Mouse (Mus musculus) hindbrain, postnatal 0 days (tissue): ENCODE data around the gene Megf11. TPM values are rescaled to one million over a fixed set of nuclear protein-coding genes. Genes with fewer than 3 reads are reported as not detected.

Experiments
- ATAC-seq: fragments of 200-750 bp; cut with Nextera tagmentation; 2 replicates; pipeline ENCODE4 v1.8.0; 2017; ENCODE audit warnings: mild to moderate bottlenecking, moderate TSS enrichment, moderate library complexity
- DNase-seq: peaks from one replicate; pipeline ENCODE4 v3.0.0-alpha.2; 2015; ENCODE audit warnings: low spot score
- H3K27ac ChIP-seq: fragments of 300-500 bp; sonication (generic); 2 replicates; pipeline ENCODE4 v1.5.1; 2014; ENCODE audit warnings: mild to moderate bottlenecking
- H3K27me3 ChIP-seq: fragments of 300-500 bp; sonication (generic); 2 replicates; pipeline ENCODE4 v1.6.1; 2014; ENCODE audit warnings: low read length, mixed read lengths; ENCODE audit not compliant: insufficient read depth
- H3K36me3 ChIP-seq: fragments of 300-500 bp; sonication (generic); 2 replicates; pipeline ENCODE4 v1.6.1; 2014; ENCODE audit warnings: low read length, mixed read lengths; ENCODE audit not compliant: insufficient read depth
- H3K4me1 ChIP-seq: fragments of 300-500 bp; sonication (generic); 2 replicates; pipeline ENCODE4 v1.6.1; 2014; ENCODE audit warnings: antibody characterized with exemption, low read length, mixed read lengths; ENCODE audit not compliant: insufficient read depth
- H3K4me2 ChIP-seq: fragments of 300-500 bp; sonication (generic); 2 replicates; pipeline ENCODE4 v1.6.1; 2014; ENCODE audit warnings: low read depth, mild to moderate bottlenecking, low read length, moderate library complexity, mixed read lengths
- H3K4me3 ChIP-seq: fragments of 300-500 bp; sonication (generic); 2 replicates; pipeline ENCODE4 v1.5.1; 2014; ENCODE audit warnings: low read length
- H3K9ac ChIP-seq: fragments of 300-500 bp; sonication (generic); replicated peaks from 2 replicates; pipeline ENCODE4 v1.6.1; 2014; ENCODE audit warnings: mild to moderate bottlenecking, low read length, moderate library complexity, mixed read lengths
- H3K9me3 ChIP-seq: fragments of 300-500 bp; sonication (generic); 2 replicates; pipeline ENCODE4 v1.6.1; 2016; ENCODE audit warnings: low read length, mixed read lengths
- CTCF ChIP-seq: IDR thresholded peaks from 2 replicates; pipeline ENCODE4 v1.5.1; 2016; ENCODE audit warnings: antibody characterized with exemption, control low read depth, low read depth
- WGBS: fragments of 180-500 bp; shearing (Covaris S2); extraction: QIAGEN DNeasy Blood & Tissue Kit; methylation state at CpG from one replicate; pipeline ENCODE4 v1.1.7; 2014; 5-methylcytosine and 5-hydroxymethylcytosine counted together
- polyA plus RNA-seq: library from polyadenylated mRNA; unstranded; fragments of >200 nt; fragmentation: Nextera tagmentation; extraction: Ambion mirVana; gene quantifications from 2 replicates; pipeline ENCODE4 v1.2.1, GENCODE M21; 2015
- total RNA-seq: library from RNA; depleted of rRNA; stranded (reverse); fragments of >200 nt; gene quantifications from 2 replicates; pipeline ENCODE4 v1.2.3, GENCODE M21; 2014

Megf11 gene
- total and polyA plus RNA-seq, 2 experiments from 2014 or later = 16.1 to 38.2 TPM

- Histone ChIP-seq H3K27me3 (peaks cover 4% of the 10 kb centered on the region; the same call in 1 of the 2 replicates), H3K4me1 (no peaks in the 10 kb centered on the region), H3K4me3 (no peak overlapping the region), H3K4me2 (no peak overlapping the region), H3K9ac (no peak overlapping the region), H3K27ac (no peak overlapping the region), H3K9me3 (no peaks in the 10 kb centered on the region), H3K36me3 (no peaks in the 10 kb centered on the region)
- ATAC-seq (no peak), DNase-seq (no peak)
- no peak for TF ChIP-seq CTCF
These were observed 77.4 kb downstream of the Megf11 start for GRCm38 (mm10) chr9:64462870-64463269.

GRCm38 (mm10) chr9:64466090-64466489 lies 80.7 kb downstream of the Megf11 start:
- no peak overlapping the region for H3K27ac ChIP-seq
- 66% methylated on average over 8 of the region's 8 CpGs for WGBS
- no peak for ATAC-seq
- no peaks in the 10 kb centered on the region for H3K4me1 ChIP-seq
- no peaks in the 10 kb centered on the region for H3K27me3 ChIP-seq
- no peaks in the 10 kb centered on the region for H3K36me3 ChIP-seq
- no peak overlapping the region for H3K9ac ChIP-seq
- no peak overlapping the region for H3K4me3 ChIP-seq
- no peak for DNase-seq
- no peaks in the 10 kb centered on the region for H3K9me3 ChIP-seq
- TF ChIP-seq CTCF = no peak
- H3K4me2 ChIP-seq = no peak overlapping the region

DNA sequence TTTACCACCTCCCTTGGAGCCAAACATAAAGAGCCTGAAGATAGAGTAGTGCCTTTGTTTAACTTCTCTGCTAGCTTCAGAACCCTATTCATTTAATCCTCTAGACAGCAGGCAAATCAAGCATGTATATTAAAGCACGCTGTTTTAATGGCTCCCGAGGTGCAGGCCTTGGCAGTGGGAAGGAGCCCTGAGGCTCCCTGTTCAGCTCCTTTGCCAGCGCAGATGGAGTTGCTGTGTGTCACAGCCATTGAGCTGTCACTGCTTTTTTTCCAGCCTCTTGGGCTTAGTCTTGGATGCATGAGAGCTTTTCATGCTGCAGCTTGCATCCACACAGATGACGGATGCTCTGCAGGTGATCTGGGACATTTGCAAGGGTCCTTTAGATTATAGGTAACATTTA lies 81.1 kb downstream of the Megf11 start:
- DNase-seq (peak; percentile 70), ATAC-seq (peak; percentile 27; the same call in 1 of the 2 replicates)
- Histone ChIP-seq H3K27me3 (no peaks in the 10 kb centered on the region), H3K4me2 (no peak overlapping the region), H3K9me3 (no peaks in the 10 kb centered on the region), H3K36me3 (no peaks in the 10 kb centered on the region), H3K4me1 (no peaks in the 10 kb centered on the region), H3K9ac (no peak overlapping the region), H3K27ac (no peak overlapping the region), H3K4me3 (no peak overlapping the region)
- TF ChIP-seq CTCF = no peak
- 18% methylated on average over 4 of the region's 4 CpGs for WGBS

GRCm38 (mm10) chr9:64470806-64471205 lies 85.4 kb downstream of the Megf11 start:
- no peaks in the 10 kb centered on the region for H3K27me3 ChIP-seq
- no peak overlapping the region for H3K4me2 ChIP-seq
- WGBS = 100% methylated on average over 1 of the region's 1 CpGs
- no peak for TF ChIP-seq CTCF
- H3K27ac ChIP-seq = no peak overlapping the region
- no peaks in the 10 kb centered on the region for H3K9me3 ChIP-seq
- no peaks in the 10 kb centered on the region for H3K36me3 ChIP-seq
- DNase-seq (no peak), ATAC-seq (no peak)
- H3K4me1 ChIP-seq = peaks cover 5% of the 10 kb centered on the region; the same call in 1 of the 2 replicates
- H3K4me3 ChIP-seq = no peak overlapping the region
- no peak overlapping the region for H3K9ac ChIP-seq

- no peak overlapping the region for H3K4me2 ChIP-seq
- no peak overlapping the region for H3K27ac ChIP-seq
- H3K4me3 ChIP-seq = no peak overlapping the region
- no peak for DNase-seq
- ATAC-seq = no peak
- no peaks in the 10 kb centered on the region for H3K36me3 ChIP-seq
- H3K9me3 ChIP-seq = no peaks in the 10 kb centered on the region
- no peak overlapping the region for H3K9ac ChIP-seq
- peaks cover 8% of the 10 kb centered on the region for H3K4me1 ChIP-seq
- no peak for TF ChIP-seq CTCF
- H3K27me3 ChIP-seq = no peaks in the 10 kb centered on the region
- WGBS = 91% methylated on average over 3 of the region's 3 CpGs
These were observed 85.9 kb downstream of the Megf11 start for GRCm38 (mm10) chr9:64471336-64471735.

- H3K9me3 ChIP-seq = no peaks in the 10 kb centered on the region
- H3K4me1 ChIP-seq = peaks cover 8% of the 10 kb centered on the region
- H3K36me3 ChIP-seq = no peaks in the 10 kb centered on the region
- DNase-seq (no peak), ATAC-seq (no peak)
- no peak overlapping the region for H3K4me2 ChIP-seq
- no peak overlapping the region for H3K4me3 ChIP-seq
- TF ChIP-seq CTCF = no peak
- H3K27ac ChIP-seq = no peak overlapping the region
- H3K9ac ChIP-seq = no peak overlapping the region
- no peaks in the 10 kb centered on the region for H3K27me3 ChIP-seq
- 58% methylated on average over 2 of the region's 2 CpGs for WGBS
These were observed 86.7 kb downstream of the Megf11 start for GRCm38 (mm10) chr9:64472165-64472564.

DNA sequence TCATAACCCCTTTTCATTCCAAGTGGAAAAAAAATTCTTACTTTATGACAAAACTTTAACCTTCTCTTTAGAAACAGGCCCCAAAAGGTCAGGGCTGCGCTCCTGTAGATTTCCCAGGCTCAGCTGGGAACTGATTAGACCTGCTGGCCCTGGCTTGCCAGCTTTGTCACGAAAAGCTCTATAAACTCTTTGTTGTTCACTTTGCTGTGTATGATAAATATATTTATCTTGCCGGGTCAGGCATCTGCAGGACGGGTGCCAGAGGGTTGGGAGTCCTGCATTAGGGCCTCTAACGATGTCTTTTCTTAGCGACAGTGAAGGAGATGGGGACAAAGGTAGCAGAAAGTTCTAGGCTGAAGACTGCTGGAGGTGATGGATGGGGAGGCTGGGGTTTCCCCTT lies 87.3 kb downstream of the Megf11 start:
- WGBS = 65% methylated on average over 6 of the region's 6 CpGs
- no peak for TF ChIP-seq CTCF
- no peak for ATAC-seq

More for the DNA sequence above, 87.3 kb downstream of the Megf11 start:
- no peaks in the 10 kb centered on the region for H3K27me3 ChIP-seq
- H3K4me2 ChIP-seq = no peak overlapping the region
- H3K4me1 ChIP-seq = peaks cover 8% of the 10 kb centered on the region
- no peaks in the 10 kb centered on the region for H3K36me3 ChIP-seq
- no peak overlapping the region for H3K9ac ChIP-seq
- no peaks in the 10 kb centered on the region for H3K9me3 ChIP-seq
- no peak overlapping the region for H3K27ac ChIP-seq
- no peak overlapping the region for H3K4me3 ChIP-seq
- no peak for DNase-seq
